Mouse (Mus musculus): ENCODE results near the gene Tnr. TPM values are rescaled to one million over a fixed set of nuclear protein-coding genes. Genes with fewer than 3 reads are reported as not detected.

Gene Tnr
- total and polyA plus RNA-seq, 3 experiments, result 0.03 to 0.23 (median 0.06) TPM

GRCm38 (mm10) chr1:159723733-159724132 is 200.2 kb downstream of the Tnr start:
- no peak for DNase-seq
- Histone ChIP-seq H3K27me3 (ENCODE audit: control insufficient read depth, insufficient read depth, low read length) (no peaks in the 10 kb centered on the region), H3K9ac (ENCODE audit: low read depth, low read length) (no peak overlapping the region), H3K79me2 (replicated peaks; ENCODE audit: control insufficient read depth, insufficient read depth, low read length) (no peaks in the 10 kb centered on the region), H3K4me3 (no peak overlapping the region), H3K4me1 (ENCODE audit: control insufficient read depth, insufficient read depth, low read length) (no peaks in the 10 kb centered on the region), H3K36me3 (ENCODE audit: control insufficient read depth, insufficient read depth, low read length) (no peaks in the 10 kb centered on the region), H3K27ac (no peak overlapping the region)
- TF ChIP-seq POLR2A (IDR thresholded peaks at IDR 0.05; ENCODE audit: insufficient read depth, low read depth, low read length), result no peak
- no peak for TF ChIP-seq CTCF (IDR thresholded peaks at IDR 0.05)
- no peak for TF ChIP-seq EP300 (IDR thresholded peaks at IDR 0.05; ENCODE audit: insufficient read depth, low read depth, low read length)
- intact Hi-C loops (cut with DNase I), result no loop called here
- 83% methylated on average over 5 of the region's 5 CpGs for WGBS

- no peaks in the 10 kb centered on the region; the same call in 1 of the 2 replicates for H3K27me3 ChIP-seq (ENCODE audit: control insufficient read depth, insufficient read depth, low read length)
- no peak overlapping the region for H3K4me3 ChIP-seq
- H3K79me2 ChIP-seq (replicated peaks; ENCODE audit: control insufficient read depth, insufficient read depth, low read length), result no peaks in the 10 kb centered on the region
- no peak overlapping the region for H3K9ac ChIP-seq (ENCODE audit: low read depth, low read length)
- H3K36me3 ChIP-seq (ENCODE audit: control insufficient read depth, insufficient read depth, low read length), result no peaks in the 10 kb centered on the region
- 80% methylated on average over 6 of the region's 6 CpGs for WGBS
- no peak overlapping the region for H3K27ac ChIP-seq
- intact Hi-C loops (cut with DNase I), result no loop called here
- H3K4me1 ChIP-seq (ENCODE audit: control insufficient read depth, insufficient read depth, low read length), result no peaks in the 10 kb centered on the region
- DNase-seq, result no peak
- TF ChIP-seq POLR2A (IDR thresholded peaks at IDR 0.05; ENCODE audit: insufficient read depth, low read depth, low read length), result no peak
- no peak for TF ChIP-seq EP300 (IDR thresholded peaks at IDR 0.05; ENCODE audit: insufficient read depth, low read depth, low read length)
- TF ChIP-seq CTCF (IDR thresholded peaks at IDR 0.05), result no peak
Observed at GRCm38 (mm10) chr1:159729270-159729669, 205.7 kb downstream of the Tnr start.

- no peak overlapping the region for H3K9ac ChIP-seq (ENCODE audit: low read depth, low read length)
- no peak overlapping the region for H3K27ac ChIP-seq
- H3K4me3 ChIP-seq, result no peak overlapping the region
- no peak for TF ChIP-seq POLR2A (IDR thresholded peaks at IDR 0.05; ENCODE audit: insufficient read depth, low read depth, low read length)
- H3K36me3 ChIP-seq (ENCODE audit: control insufficient read depth, insufficient read depth, low read length), result no peaks in the 10 kb centered on the region
- H3K27me3 ChIP-seq (ENCODE audit: control insufficient read depth, insufficient read depth, low read length), result no peaks in the 10 kb centered on the region; the same call in 1 of the 2 replicates
- no peak for DNase-seq
- no peaks in the 10 kb centered on the region for H3K79me2 ChIP-seq (replicated peaks; ENCODE audit: control insufficient read depth, insufficient read depth, low read length)
- WGBS, result 51% methylated on average over 4 of the region's 4 CpGs
- H3K4me1 ChIP-seq (ENCODE audit: control insufficient read depth, insufficient read depth, low read length), result no peaks in the 10 kb centered on the region
- intact Hi-C loops (cut with DNase I), result no loop called here
Observed at GRCm38 (mm10) chr1:159730826-159731225, 207.3 kb downstream of the Tnr start.

- TF ChIP-seq POLR2A (IDR thresholded peaks at IDR 0.05; ENCODE audit: insufficient read depth, low read depth, low read length) (no peak), CTCF (IDR thresholded peaks at IDR 0.05) (no peak), EP300 (IDR thresholded peaks at IDR 0.05; ENCODE audit: insufficient read depth, low read depth, low read length) (no peak)
- H3K27ac ChIP-seq, result no peak overlapping the region
- no peak for DNase-seq
Observed at GRCm38 (mm10) chr1:159735099-159735498, 211.5 kb downstream of the Tnr start.

GRCm38 (mm10) chr1:159739478-159739877 is 215.9 kb downstream of the Tnr start:
- Histone ChIP-seq H3K27ac (no peak overlapping the region), H3K4me1 (ENCODE audit: control insufficient read depth, insufficient read depth, low read length) (no peaks in the 10 kb centered on the region), H3K27me3 (ENCODE audit: control insufficient read depth, insufficient read depth, low read length) (no peaks in the 10 kb centered on the region), H3K36me3 (ENCODE audit: control insufficient read depth, insufficient read depth, low read length) (no peaks in the 10 kb centered on the region), H3K9ac (ENCODE audit: low read depth, low read length) (no peak overlapping the region), H3K79me2 (replicated peaks; ENCODE audit: control insufficient read depth, insufficient read depth, low read length) (no peaks in the 10 kb centered on the region), H3K4me3 (no peak overlapping the region)
- 42% methylated on average over 3 of the region's 3 CpGs for WGBS
- no peak for DNase-seq
- intact Hi-C loops (cut with DNase I), result no loop called here
- TF ChIP-seq EP300 (IDR thresholded peaks at IDR 0.05; ENCODE audit: insufficient read depth, low read depth, low read length), result no peak
- TF ChIP-seq CTCF (IDR thresholded peaks at IDR 0.05), result no peak
- no peak for TF ChIP-seq POLR2A (IDR thresholded peaks at IDR 0.05; ENCODE audit: insufficient read depth, low read depth, low read length)

More at GRCm38 (mm10) chr1:159735099-159735498, 211.5 kb downstream of the Tnr start:
- 48% methylated on average over 3 of the region's 3 CpGs for WGBS
- Histone ChIP-seq H3K9ac (ENCODE audit: low read depth, low read length) (no peak overlapping the region), H3K4me1 (ENCODE audit: control insufficient read depth, insufficient read depth, low read length) (no peaks in the 10 kb centered on the region), H3K79me2 (replicated peaks; ENCODE audit: control insufficient read depth, insufficient read depth, low read length) (no peaks in the 10 kb centered on the region), H3K36me3 (ENCODE audit: control insufficient read depth, insufficient read depth, low read length) (no peaks in the 10 kb centered on the region), H3K4me3 (no peak overlapping the region), H3K27me3 (ENCODE audit: control insufficient read depth, insufficient read depth, low read length) (no peaks in the 10 kb centered on the region; the same call in 1 of the 2 replicates)
- intact Hi-C loops (cut with DNase I), result no loop called here

- intact Hi-C loops (cut with DNase I), result no loop called here
- TF ChIP-seq EP300 (IDR thresholded peaks at IDR 0.05; ENCODE audit: insufficient read depth, low read depth, low read length) (no peak), CTCF (IDR thresholded peaks at IDR 0.05) (no peak), POLR2A (IDR thresholded peaks at IDR 0.05; ENCODE audit: insufficient read depth, low read depth, low read length) (no peak)
- H3K27me3 ChIP-seq (ENCODE audit: control insufficient read depth, insufficient read depth, low read length), result no peaks in the 10 kb centered on the region
- no peak overlapping the region for H3K27ac ChIP-seq
- no peak overlapping the region for H3K9ac ChIP-seq (ENCODE audit: low read depth, low read length)
- no peak for DNase-seq
- H3K36me3 ChIP-seq (ENCODE audit: control insufficient read depth, insufficient read depth, low read length), result no peaks in the 10 kb centered on the region
- no peaks in the 10 kb centered on the region for H3K79me2 ChIP-seq (replicated peaks; ENCODE audit: control insufficient read depth, insufficient read depth, low read length)
- H3K4me1 ChIP-seq (ENCODE audit: control insufficient read depth, insufficient read depth, low read length), result no peaks in the 10 kb centered on the region
- 69% methylated on average over 3 of the region's 3 CpGs for WGBS
- H3K4me3 ChIP-seq, result no peak overlapping the region
Observed at GRCm38 (mm10) chr1:159741237-159742002, 217.9 kb downstream of the Tnr start.
